Mouse (Mus musculus): Measurements from ENCODE around the gene Edc4.

Gene Edc4

DNA sequence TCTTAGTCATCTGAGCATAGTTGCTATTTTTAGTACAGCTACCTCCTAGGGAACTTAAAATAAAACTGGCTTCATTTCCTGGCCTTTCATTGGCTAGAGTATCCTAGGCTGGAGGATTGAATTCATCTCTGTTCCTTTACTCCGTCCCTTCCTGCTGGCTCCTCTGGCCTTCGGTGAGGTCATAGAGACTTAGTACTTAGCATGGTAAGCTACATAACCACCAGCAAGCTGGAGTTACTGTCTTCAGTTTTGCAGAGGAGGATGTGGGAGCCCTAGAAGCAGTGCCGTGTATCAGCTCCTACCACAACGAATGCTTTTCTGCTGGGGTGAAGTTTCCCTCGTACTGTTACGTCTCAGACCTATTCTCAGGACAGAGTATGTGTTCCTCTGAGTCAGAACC, 6.4 kb upstream of the Edc4 start:
- DNase-seq (ENCODE audit: low spot score), result no peak

DNA sequence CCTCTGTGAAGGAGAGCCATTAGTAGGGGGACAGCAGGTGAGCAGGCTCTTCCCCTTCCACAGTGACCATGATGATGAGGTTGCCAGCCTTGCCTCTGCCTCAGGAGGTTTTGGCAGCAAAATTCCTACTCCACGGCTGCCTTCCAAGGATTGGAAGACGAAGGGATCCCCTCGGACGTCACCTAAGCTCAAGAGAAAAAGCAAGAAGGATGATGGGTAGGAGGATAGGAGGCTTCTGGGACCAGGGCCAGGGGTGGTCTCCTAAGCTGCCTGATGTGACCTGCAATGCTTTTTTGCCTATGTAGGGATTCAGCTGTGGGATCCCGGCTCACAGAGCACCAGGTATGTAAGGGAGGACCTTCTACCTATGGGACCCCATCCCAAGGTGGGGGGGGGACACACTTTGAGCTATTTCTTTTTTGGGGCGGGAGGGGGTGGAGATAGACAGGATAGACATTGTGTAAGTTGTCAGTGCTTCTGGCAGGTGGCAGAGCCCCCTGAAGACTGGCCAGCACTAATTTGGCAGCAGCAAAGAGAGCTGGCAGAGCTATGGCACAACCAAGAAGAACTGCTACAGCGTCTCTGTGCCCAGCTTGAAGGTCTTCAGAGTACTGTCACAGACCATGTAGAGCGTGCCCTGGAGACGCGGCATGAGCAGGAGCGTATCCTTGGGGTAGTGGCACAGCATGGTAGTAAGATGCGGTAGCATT, 9.2 kb downstream of the Edc4 start:
- DNase-seq (ENCODE audit: low spot score), result no peak

- peak; percentile 66 for DNase-seq (ENCODE audit: low spot score)
Observed at GRCm38 (mm10) chr8:105890870-105891269, 10.2 kb downstream of the Edc4 start.

- DNase-seq (ENCODE audit: low spot score), result no peak
Observed at GRCm38 (mm10) chr8:105892432-105892831, 11.8 kb downstream of the Edc4 start.

GRCm38 (mm10) chr8:105893339-105893738, 12.7 kb downstream of the Edc4 start, which contains the start of gene Nrn1l:
Gene Nrn1l (plus strand): TSS chr8:105893567.
- DNase-seq (ENCODE audit: low spot score), result peak; percentile 40

DNA sequence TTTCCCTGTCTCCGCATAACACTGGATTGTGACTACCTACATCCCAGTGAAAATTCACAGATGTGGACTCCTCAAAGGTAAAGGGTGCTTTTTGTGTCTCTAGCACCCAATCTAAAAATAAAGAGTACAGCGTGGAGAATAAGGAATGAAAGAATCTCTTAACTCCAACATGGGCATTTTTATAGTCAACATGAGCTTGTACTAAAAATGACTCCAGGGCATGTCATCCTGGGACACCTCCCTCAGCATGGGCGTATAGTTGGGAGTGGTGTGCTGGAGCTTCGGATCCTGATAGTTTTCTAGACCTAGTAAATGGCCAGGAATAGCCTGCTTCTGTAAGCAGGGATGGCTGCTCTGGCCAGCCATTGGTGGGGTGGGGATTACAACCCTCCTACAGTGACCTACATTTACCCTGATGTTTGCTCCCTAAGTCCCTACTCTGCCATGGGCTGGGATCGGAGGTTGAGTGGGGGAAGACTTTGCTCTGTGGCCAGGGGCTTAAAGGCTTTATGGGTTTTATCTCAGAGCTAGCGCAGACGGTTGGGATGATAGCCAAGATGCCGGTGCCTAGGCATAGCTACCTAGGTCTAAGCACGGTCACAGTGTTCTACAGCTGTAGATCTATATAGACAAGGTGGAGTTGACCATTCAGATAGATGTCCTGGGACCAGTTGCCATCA, 17.3 kb downstream of the Edc4 start:
- no peak for DNase-seq (ENCODE audit: low spot score)

DNA sequence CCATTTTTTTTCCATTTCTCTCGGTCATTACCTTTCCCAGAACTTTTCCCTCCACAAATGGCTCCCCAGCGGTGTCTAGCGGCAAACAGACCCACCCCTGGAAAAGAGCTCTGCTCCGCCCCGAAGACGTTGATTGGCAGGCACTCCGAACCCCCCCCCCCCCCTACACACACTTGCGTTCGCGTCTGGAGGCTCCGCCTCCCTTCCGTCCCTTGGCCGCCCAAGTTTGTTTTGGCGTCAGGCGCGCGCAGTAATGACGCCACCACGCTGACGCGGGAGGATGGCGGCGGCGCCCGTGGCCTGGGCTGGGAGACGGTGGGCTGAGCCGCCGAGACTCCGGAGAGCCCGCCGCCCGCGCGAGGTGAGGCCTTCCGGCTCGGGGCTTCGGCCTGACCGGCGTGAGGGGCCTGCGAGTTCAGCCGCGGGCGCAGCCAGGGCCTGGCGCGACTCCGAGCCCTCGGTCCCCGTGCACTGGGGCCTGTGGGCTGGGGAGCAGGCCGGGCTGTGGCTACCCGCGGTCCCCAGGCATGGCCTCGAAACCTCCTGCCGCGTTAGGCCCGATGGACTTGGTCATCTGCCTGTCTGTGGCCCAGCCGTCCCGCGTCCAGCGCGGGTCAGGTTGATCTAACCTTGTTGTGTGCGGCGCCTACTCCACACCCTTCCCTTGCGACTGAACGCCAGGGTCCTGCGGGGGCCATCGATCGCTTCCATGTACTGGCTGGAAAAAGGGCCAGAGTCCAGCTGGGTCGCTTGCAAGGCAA, 19.7 kb downstream of the Edc4 start, which contains the start of gene Pskh1:
Gene Pskh1 (plus strand): TSS at position 262 of the 761 bp plus-strand sequence.
- DNase-seq (ENCODE audit: low spot score), result peak; percentile 57

DNA sequence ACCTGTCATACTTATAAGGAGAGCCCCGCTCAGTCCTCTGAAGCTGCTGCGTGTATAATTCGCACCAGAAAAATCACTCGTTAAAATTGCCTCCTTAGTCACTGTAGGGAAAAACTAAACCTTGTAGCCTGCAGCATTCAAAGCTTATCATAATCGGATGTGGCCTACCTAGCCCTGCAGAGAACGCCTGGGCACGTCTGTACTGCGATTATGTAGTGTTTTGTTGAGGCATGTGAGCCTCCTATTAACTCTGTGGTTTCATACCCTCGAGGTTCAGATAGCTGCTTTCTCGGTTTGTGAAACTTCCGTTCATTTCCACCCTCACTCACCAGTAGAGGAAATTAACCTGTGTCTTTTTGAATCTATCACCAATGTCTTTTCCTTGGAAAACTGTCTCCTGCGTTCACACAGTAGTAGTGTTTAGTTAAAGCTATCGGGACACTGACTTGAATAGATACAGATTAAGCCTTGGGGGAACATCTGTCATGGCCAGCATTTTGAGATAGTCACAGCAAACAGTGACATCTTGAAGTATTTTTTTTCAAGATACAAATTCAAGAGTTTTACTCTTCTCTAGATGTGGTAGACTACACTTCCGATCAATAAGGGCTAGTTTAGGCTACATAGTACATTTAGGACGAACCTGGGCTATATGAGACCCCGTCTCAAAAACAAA, 20.4 kb downstream of the Edc4 start:
- DNase-seq (ENCODE audit: low spot score), result no peak

GRCm38 (mm10) chr8:105919390-105919789, 38.7 kb downstream of the Edc4 start:
- DNase-seq (ENCODE audit: low spot score), result no peak

GRCm38 (mm10) chr8:105925123-105925522, 44.4 kb downstream of the Edc4 start:
- DNase-seq (ENCODE audit: low spot score), result no peak

DNA sequence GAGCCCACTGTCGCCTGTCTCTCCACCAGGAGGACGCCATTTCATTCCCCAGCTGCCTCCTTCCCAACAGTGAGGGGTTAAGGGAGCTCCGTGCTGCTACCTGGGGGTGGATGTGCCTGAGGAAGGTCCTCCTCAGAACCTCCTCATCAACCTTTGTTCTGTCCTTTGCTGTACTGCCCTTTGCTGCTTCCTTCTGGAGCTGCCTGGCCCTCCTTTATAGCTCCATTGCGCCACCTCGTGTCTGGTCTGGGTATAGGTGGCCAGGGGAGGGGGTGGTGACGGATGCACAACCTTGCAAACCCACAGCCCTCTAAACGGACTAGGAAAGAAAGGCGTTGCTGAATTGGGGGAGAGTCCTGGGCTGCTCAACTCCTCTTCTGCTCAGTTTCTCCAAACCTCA, 49.9 kb downstream of the Edc4 start:
- peak; percentile 53 for DNase-seq (ENCODE audit: low spot score)

- no peak for DNase-seq (ENCODE audit: low spot score)
Observed at GRCm38 (mm10) chr8:105931271-105931670, 50.6 kb downstream of the Edc4 start.

DNA sequence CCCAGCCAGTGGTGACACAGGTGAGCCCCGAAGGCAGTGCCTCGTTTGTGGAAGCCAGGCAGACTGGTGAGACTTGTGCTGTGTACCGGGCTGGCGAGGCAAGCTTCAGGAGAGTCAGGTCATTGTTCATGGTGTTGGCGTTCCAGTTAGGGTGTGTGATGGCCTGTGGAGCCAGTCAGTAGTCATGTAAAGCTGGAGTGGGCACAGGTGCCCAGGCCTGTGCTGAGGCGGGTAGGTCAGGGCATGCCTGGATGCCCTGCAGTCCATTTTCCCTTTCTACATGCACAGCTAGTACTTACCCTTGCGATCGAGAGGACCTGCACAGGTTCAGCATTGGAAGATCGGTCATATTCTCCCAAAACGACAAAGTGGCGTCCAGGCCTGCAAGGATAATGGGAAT, 51.8 kb downstream of the Edc4 start:
- DNase-seq (ENCODE audit: low spot score), result no peak

GRCm38 (mm10) chr8:105933762-105934161, 53.1 kb downstream of the Edc4 start, which contains the start of gene Ctrl:
Gene Ctrl (minus strand): TSS chr8:105933862.
- no peak for DNase-seq (ENCODE audit: low spot score)

DNA sequence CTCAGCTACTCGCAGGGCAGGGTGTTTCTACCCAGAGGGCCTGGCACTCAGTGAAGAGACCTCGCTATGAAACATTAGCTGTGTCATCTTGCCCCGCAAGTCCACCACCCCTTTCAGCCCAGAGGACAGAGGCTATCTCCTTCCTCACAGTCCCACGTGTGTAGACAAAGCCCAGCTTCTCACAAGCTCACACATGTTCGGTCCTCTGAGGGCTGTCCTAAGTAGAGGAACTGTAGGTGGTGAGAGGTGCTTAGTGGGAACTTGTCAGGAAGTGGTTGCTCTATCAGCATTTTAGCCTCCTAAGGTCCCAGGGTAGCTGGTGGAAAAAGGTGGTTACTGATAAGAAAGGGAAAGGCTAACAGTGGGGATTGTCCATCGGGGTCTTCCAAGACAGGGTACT, 54.4 kb downstream of the Edc4 start:
- DNase-seq (ENCODE audit: low spot score), result no peak

- DNase-seq (ENCODE audit: low spot score), result no peak
Observed at GRCm38 (mm10) chr8:105935863-105936603, 55.4 kb downstream of the Edc4 start.

DNA sequence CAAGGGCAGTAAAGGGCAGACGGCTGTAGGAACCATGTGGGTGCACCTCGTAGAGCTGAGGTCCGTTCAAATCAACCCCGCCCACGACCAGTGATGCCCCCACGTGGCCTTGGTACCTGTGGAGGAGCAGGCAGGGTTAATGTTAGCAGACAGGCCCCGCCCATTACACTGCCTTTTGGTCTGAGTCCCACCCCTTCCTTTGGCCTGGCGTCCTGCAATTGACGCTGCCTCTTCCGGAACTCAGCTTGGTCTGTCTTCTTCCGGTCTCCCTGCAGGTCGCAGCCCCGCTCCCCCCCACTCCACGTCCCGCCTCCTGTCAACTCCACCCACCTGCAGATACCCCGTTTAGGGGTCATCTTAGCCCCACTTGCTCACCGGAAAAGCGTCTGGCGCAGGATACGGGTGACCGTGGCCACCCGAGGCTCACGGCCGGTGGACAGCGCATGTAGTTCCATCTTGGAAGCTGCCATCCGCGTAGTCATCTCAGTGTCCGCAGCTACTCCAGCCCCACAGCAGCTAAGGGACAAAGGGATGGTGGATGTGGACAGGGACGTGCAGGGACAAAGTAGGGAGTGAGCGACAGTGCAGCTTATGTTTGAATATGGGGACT, 56.3 kb downstream of the Edc4 start:
- peak; percentile 68 for DNase-seq (ENCODE audit: low spot score)

GRCm38 (mm10) chr8:105937496-105938305, 57.0 kb downstream of the Edc4 start:
- no peak for DNase-seq (ENCODE audit: low spot score)

DNA sequence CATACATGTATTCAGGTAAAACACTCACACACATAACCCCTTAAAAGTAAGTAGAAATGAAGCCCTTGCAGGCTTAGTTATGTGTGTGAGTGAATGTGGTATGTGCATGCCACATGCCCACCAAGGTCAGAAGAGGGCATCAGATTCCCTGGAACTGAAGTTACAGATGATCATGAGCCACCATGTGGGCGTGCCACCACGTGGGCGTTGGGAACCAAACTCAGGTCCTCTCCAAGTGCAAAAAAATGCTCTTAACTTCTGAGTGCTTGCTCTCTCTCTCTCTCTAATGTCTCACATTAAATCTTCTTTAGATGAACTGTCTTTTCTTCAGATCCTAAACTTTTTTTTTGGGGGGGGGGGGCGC, 57.6 kb downstream of the Edc4 start, which contains the start of gene Psmb10:
Gene Psmb10 (minus strand): TSS at position 139 of the 364 bp plus-strand sequence.
- DNase-seq (ENCODE audit: low spot score), result no peak

DNA sequence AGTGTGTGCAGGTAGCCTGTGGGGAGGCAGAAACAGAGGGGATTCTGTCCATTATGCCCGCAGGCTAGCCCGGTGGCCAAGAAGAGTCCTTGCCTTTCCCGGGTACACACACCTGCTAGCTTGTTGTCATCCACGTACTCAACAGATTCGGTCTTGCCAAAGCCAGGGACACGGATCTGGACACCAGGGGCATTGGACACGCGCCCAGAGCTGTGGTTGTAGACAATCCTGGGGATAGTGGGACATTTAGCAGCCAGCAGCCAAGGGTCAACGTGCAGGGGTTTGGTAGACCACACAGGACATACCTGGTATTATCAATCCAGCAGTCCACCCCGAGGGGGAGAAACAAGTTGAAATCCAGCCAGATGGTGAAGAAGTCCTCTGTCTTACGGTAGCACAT, 61.3 kb downstream of the Edc4 start:
- DNase-seq (ENCODE audit: low spot score), result no peak

All from layer of hippocampus, adult 9-10 months (tissue).